Mouse (Mus musculus) heart, postnatal 0 days (tissue): ENCODE data around the gene Nhlh1. TPM values are rescaled to one million over a fixed set of nuclear protein-coding genes. Genes with fewer than 3 reads are reported as not detected.

Experiments used
- ATAC-seq: fragments of 200-750 bp; cut with Nextera tagmentation; 2 replicates; pipeline ENCODE4 v1.8.0; 2017; ENCODE audit warnings: low read depth, moderate number of reproducible peaks, moderate library complexity; ENCODE audit not compliant: insufficient read depth
- DNase-seq: peaks from one replicate; pipeline ENCODE4 v3.0.0-alpha.2; 2016; ENCODE audit warnings: low spot score
- H3K27ac ChIP-seq: fragments of 300-500 bp; sonication (generic); 2 replicates; pipeline ENCODE4 v1.5.1; 2014; ENCODE audit warnings: low read depth, mild to moderate bottlenecking
- H3K27me3 ChIP-seq: fragments of 300-500 bp; sonication (generic); 2 replicates; pipeline ENCODE4 v1.6.1; 2014; ENCODE audit warnings: low read length, mixed read lengths; ENCODE audit not compliant: control insufficient read depth, insufficient read depth
- H3K36me3 ChIP-seq: fragments of 300-500 bp; sonication (generic); replicated peaks from 2 replicates; pipeline ENCODE4 v1.6.1; 2014; ENCODE audit warnings: low read length, mixed read lengths; ENCODE audit not compliant: control insufficient read depth, insufficient read depth
- H3K4me1 ChIP-seq: fragments of 300-500 bp; sonication (generic); 2 replicates; pipeline ENCODE4 v1.6.1; 2014; ENCODE audit warnings: antibody characterized with exemption; ENCODE audit not compliant: control insufficient read depth, insufficient read depth
- H3K4me2 ChIP-seq: fragments of 300-500 bp; sonication (generic); 2 replicates; pipeline ENCODE4 v1.6.1; 2014; ENCODE audit warnings: low read depth, mild to moderate bottlenecking, low read length, moderate library complexity
- H3K4me3 ChIP-seq: fragments of 300-500 bp; sonication (generic); 2 replicates; pipeline ENCODE4 v1.5.1; 2014; ENCODE audit warnings: low read depth, low read length
- H3K9ac ChIP-seq: fragments of 300-500 bp; sonication (generic); replicated peaks from 2 replicates; pipeline ENCODE4 v1.6.1; 2014; ENCODE audit warnings: low read depth, low read length, mixed read lengths
- H3K9me3 ChIP-seq: fragments of 300-500 bp; sonication (generic); replicated peaks from 2 replicates; pipeline ENCODE4 v1.6.1; 2016; ENCODE audit warnings: low read length; ENCODE audit not compliant: control insufficient read depth
- CTCF ChIP-seq: IDR thresholded peaks from 2 replicates; pipeline ENCODE4 v1.5.1; 2016; ENCODE audit warnings: antibody characterized with exemption, control low read depth, low read depth
- EP300 ChIP-seq: IDR thresholded peaks from 2 replicates; pipeline ENCODE4 v1.6.1; 2016; ENCODE audit warnings: antibody characterized with exemption, low read depth
- WGBS: fragments of 180-500 bp; shearing (Covaris S2); extraction: QIAGEN DNeasy Blood & Tissue Kit; methylation state at CpG from one replicate; pipeline ENCODE4 v1.1.7; 2014; 5-methylcytosine and 5-hydroxymethylcytosine counted together
- polyA plus RNA-seq: library from polyadenylated mRNA; unstranded; fragments of >200 nt; fragmentation: Nextera tagmentation; extraction: Ambion mirVana; gene quantifications from 2 replicates; pipeline ENCODE4 v1.2.1, GENCODE M21; 2015
- total RNA-seq: library from RNA; depleted of rRNA; stranded (reverse); fragments of >200 nt; gene quantifications from 2 replicates; pipeline ENCODE4 v1.2.3, GENCODE M21; 2014; ENCODE audit warnings: low replicate concordance

The Nhlh1 gene
- total and polyA plus RNA-seq, 2 experiments from 2014 or later: not detected

- ATAC-seq: peak; percentile 93
- Histone ChIP-seq H3K27me3 (no peaks in the 10 kb centered on the region), H3K9ac (no peak overlapping the region), H3K4me3 (no peak overlapping the region), H3K36me3 (peaks cover 74% of the 10 kb centered on the region), H3K4me1 (peaks cover 12% of the 10 kb centered on the region; the same call in 1 of the 2 replicates), H3K27ac (peak overlapping the region; percentile 79), H3K9me3 (no peaks in the 10 kb centered on the region), H3K4me2 (no peak overlapping the region)
- peak; percentile 65 for DNase-seq
- TF ChIP-seq EP300: no peak
- TF ChIP-seq CTCF: no peak
Measured at GRCm38 (mm10) chr1:172094295-172094694, 36.9 kb upstream of the Nhlh1 start.

DNA sequence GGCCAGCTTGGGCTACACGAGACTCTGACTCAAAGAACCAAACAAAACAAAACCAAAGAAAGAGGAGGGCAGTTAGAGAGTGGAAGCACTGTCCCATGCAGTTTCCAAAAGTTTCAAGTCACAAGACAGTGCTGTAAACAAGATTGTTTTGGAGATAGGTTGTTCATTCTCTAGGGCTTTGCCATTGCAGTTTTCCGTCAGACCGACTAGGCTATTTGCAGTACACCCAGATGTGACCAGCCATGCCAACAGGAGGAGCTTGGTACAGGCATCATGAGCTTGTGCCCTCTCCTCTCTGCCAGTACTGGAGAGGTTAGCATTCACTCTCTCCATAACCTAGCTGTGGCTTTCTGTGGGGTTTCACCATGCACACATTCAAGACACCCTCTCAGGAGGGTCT, 36.1 kb upstream of the Nhlh1 start:
- Histone ChIP-seq H3K27ac (peak overlapping the region; percentile 79), H3K9me3 (no peaks in the 10 kb centered on the region), H3K36me3 (peaks cover 78% of the 10 kb centered on the region), H3K9ac (no peak overlapping the region), H3K4me2 (no peak overlapping the region), H3K4me3 (no peak overlapping the region), H3K27me3 (no peaks in the 10 kb centered on the region), H3K4me1 (peaks cover 12% of the 10 kb centered on the region; the same call in 1 of the 2 replicates)
- ATAC-seq: peak; percentile 74
- TF ChIP-seq EP300 (no peak), CTCF (no peak)
- 38% methylated on average over 3 of the region's 3 CpGs for WGBS
- DNase-seq: peak; percentile 7

DNA sequence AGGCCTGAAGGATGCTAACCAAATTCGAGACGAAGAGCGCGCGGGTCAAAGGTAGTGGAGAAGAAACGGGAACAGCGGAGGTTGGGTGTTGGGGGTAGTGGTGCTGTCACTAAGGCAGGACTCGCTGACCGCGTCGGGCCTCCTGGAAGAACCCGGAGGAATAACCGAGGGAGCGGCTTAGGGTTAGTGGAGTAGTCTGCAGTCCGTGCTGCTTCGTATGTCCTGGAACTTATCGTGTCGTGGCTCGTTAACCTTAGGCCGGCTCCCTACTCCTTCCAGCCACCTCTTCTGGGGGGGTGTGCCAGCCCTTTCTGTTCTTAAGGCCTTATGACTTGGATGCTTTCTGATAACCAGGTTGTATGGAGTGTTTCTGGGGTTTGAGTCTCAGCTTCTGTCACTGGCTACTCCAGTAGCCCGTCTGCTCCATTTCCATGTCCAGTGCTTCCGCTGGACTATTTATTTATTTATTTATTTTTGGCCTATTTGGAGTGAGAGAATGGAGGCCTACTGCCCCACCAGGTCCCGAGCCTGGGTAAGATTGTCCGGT, 25.6 kb upstream of the Nhlh1 start:
- WGBS: under 1% methylated on average over 24 of the region's 24 CpGs

DNA sequence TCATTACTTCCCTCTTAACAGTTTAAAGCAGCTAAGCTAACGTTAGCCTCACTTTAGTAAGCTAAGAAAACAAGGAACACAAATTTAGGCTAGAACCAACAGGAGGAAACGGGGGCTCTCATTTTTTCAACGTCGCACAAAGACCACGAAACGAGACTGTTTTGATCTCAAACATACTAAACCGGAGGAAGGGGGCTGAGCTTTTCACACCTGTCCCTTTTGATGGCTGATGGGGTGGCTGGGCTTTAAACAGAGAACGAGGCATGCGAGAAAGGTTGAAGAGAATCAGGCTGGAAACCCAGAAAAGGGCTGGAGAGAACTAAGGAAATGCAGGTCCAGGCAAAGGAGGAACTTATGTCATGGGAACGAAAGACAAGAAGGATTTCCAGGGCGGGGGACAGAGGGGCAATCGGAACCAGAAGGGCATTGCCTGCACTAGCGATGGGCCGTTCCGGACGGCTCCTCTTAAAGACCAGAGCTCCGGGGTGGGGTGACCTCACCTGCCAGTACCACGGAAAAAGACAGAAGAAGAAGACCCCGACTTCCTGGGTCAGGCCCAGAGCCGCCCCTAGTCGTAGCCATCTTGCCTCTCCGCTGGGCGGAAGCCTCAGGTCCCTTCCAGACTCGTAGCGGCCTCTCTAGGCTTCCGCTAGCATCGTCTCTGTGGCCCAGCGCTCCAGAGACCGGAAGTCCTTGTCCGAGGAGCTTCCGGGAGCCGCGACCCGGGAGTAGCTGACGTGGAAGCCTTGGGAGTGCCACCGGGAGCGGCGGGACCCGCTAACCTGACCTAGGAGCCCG, 24.9 kb upstream of the Nhlh1 start, which contains the start of the genes Copa and Ncstn:
Gene Copa, plus strand, starts transcription at position 429 of the 798 bp plus-strand sequence.
Gene Ncstn, minus strand, starts transcription at position 695 of the 798 bp plus-strand sequence.
- peak; percentile 97 for ATAC-seq
- peak within 1 kb of the TSS; percentile 75 for H3K27ac ChIP-seq
- under 1% methylated on average over 40 of the region's 40 CpGs for WGBS

More for the DNA sequence above, 25.6 kb upstream of the Nhlh1 start:
- no peaks in the 10 kb centered on the region for H3K27me3 ChIP-seq
- peak overlapping the region; percentile 70 for H3K4me2 ChIP-seq
- ATAC-seq (peak; percentile 59), DNase-seq (peak; percentile 30)
- TF ChIP-seq EP300 (no peak), CTCF (no peak)
- H3K9me3 ChIP-seq: no peaks in the 10 kb centered on the region
- H3K36me3 ChIP-seq: peaks cover 21% of the 10 kb centered on the region
- peaks cover 16% of the 10 kb centered on the region for H3K4me1 ChIP-seq
- H3K4me3 ChIP-seq: peak overlapping the region; percentile 83
- H3K27ac ChIP-seq: peak overlapping the region; percentile 75
- H3K9ac ChIP-seq: peak overlapping the region; percentile 89

GRCm38 (mm10) chr1:172077981-172078380, 20.6 kb upstream of the Nhlh1 start:
- H3K9me3 ChIP-seq: no peaks in the 10 kb centered on the region
- no peak for DNase-seq
- no peak for TF ChIP-seq EP300
- TF ChIP-seq CTCF: no peak
- no peak overlapping the region for H3K4me3 ChIP-seq
- H3K4me2 ChIP-seq: no peak overlapping the region
- no peak for ATAC-seq
- H3K27me3 ChIP-seq: no peaks in the 10 kb centered on the region
- peaks cover 6% of the 10 kb centered on the region for H3K4me1 ChIP-seq
- H3K36me3 ChIP-seq: peaks cover 61% of the 10 kb centered on the region
- no peak overlapping the region for H3K9ac ChIP-seq
- WGBS: 33% methylated on average over 5 of the region's 5 CpGs
- H3K27ac ChIP-seq: no peak overlapping the region

More for the DNA sequence above, 24.9 kb upstream of the Nhlh1 start, which contains the start of the genes Copa and Ncstn:
- H3K27me3 ChIP-seq: no peaks in the 10 kb centered on the region
- peak within 1 kb of the TSS; percentile 83 for H3K4me3 ChIP-seq
- TF ChIP-seq CTCF (peak; percentile 35), EP300 (no peak)
- peak within 1 kb of the TSS; percentile 89 for H3K9ac ChIP-seq
- peaks cover 16% of the 10 kb centered on the region for H3K4me1 ChIP-seq
- no peaks in the 10 kb centered on the region for H3K9me3 ChIP-seq
- H3K36me3 ChIP-seq: peaks cover 24% of the 10 kb centered on the region
- peak; percentile 94 for DNase-seq
- peak within 1 kb of the TSS; percentile 70 for H3K4me2 ChIP-seq
